Mouse (Mus musculus): ENCODE results near the gene Gm4792. TPM values are rescaled to one million over a fixed set of nuclear protein-coding genes. Genes with fewer than 3 reads are reported as not detected.

Gm4792 gene
- total RNA-seq, 2 experiments from 2014 or later = not detected

GRCm38 (mm10) chr10:94305526-94305925 lies 7.0 kb upstream of the Gm4792 start:
- DNase-seq (ENCODE audit: extremely low spot score in 1 of 2, low spot score in 1 of 2) = no peak

- DNase-seq (ENCODE audit: extremely low spot score in 1 of 2, low spot score in 1 of 2) = no peak
Measured at GRCm38 (mm10) chr10:94304064-94304657, 5.7 kb upstream of the Gm4792 start.

- no peak for DNase-seq (ENCODE audit: extremely low spot score in 1 of 2, low spot score in 1 of 2)
Measured at GRCm38 (mm10) chr10:94299301-94299700, 798 bp upstream of the Gm4792 start.

GRCm38 (mm10) chr10:94295923-94296605 lies 2.4 kb downstream of the Gm4792 start:
- DNase-seq (ENCODE audit: extremely low spot score in 1 of 2, low spot score in 1 of 2) = no peak

GRCm38 (mm10) chr10:94294933-94295750 lies 3.4 kb downstream of the Gm4792 start:
- DNase-seq (ENCODE audit: extremely low spot score in 1 of 2, low spot score in 1 of 2) = no peak

- DNase-seq (ENCODE audit: extremely low spot score in 1 of 2, low spot score in 1 of 2) = no peak
Measured at GRCm38 (mm10) chr10:94294437-94294836, 4.1 kb downstream of the Gm4792 start.

GRCm38 (mm10) chr10:94282797-94283196 lies 15.7 kb downstream of the Gm4792 start:
- DNase-seq (ENCODE audit: extremely low spot score in 1 of 2, low spot score in 1 of 2) = no peak

- DNase-seq (ENCODE audit: extremely low spot score in 1 of 2, low spot score in 1 of 2) = no peak
Measured at GRCm38 (mm10) chr10:94282179-94282578, 16.3 kb downstream of the Gm4792 start.

GRCm38 (mm10) chr10:94276511-94276910 lies 22.0 kb downstream of the Gm4792 start:
- DNase-seq (ENCODE audit: extremely low spot score in 1 of 2, low spot score in 1 of 2) = no peak

GRCm38 (mm10) chr10:94275321-94275720 lies 23.2 kb downstream of the Gm4792 start:
- no peak for DNase-seq (ENCODE audit: extremely low spot score in 1 of 2, low spot score in 1 of 2)

GRCm38 (mm10) chr10:94265656-94266542 lies 32.6 kb downstream of the Gm4792 start:
- DNase-seq (ENCODE audit: extremely low spot score in 1 of 2, low spot score in 1 of 2) = no peak

- DNase-seq (ENCODE audit: extremely low spot score in 1 of 2, low spot score in 1 of 2) = no peak
Measured at GRCm38 (mm10) chr10:94263211-94263610, 35.3 kb downstream of the Gm4792 start.

GRCm38 (mm10) chr10:94262646-94263045 lies 35.9 kb downstream of the Gm4792 start:
- DNase-seq (ENCODE audit: extremely low spot score in 1 of 2, low spot score in 1 of 2) = no peak

- no peak for DNase-seq (ENCODE audit: extremely low spot score in 1 of 2, low spot score in 1 of 2)
Measured at GRCm38 (mm10) chr10:94260544-94260943, 38.0 kb downstream of the Gm4792 start.

- DNase-seq (ENCODE audit: extremely low spot score in 1 of 2, low spot score in 1 of 2) = no peak
Measured at GRCm38 (mm10) chr10:94256518-94256917, 42.0 kb downstream of the Gm4792 start.

- DNase-seq (ENCODE audit: extremely low spot score in 1 of 2, low spot score in 1 of 2) = no peak
Measured at GRCm38 (mm10) chr10:94255744-94256143, 42.8 kb downstream of the Gm4792 start.

GRCm38 (mm10) chr10:94254766-94255165 lies 43.7 kb downstream of the Gm4792 start:
- no peak for DNase-seq (ENCODE audit: extremely low spot score in 1 of 2, low spot score in 1 of 2)

- DNase-seq (ENCODE audit: extremely low spot score in 1 of 2, low spot score in 1 of 2) = no peak
Measured at GRCm38 (mm10) chr10:94253260-94253807, 45.2 kb downstream of the Gm4792 start.

- no peak for DNase-seq (ENCODE audit: extremely low spot score in 1 of 2, low spot score in 1 of 2)
Measured at GRCm38 (mm10) chr10:94249575-94250456, 48.7 kb downstream of the Gm4792 start.

Measured in layer of hippocampus, postnatal 25 days (tissue).